Comparison of ENCODE assay signal across 18 mouse cellular contexts in the genomic region with DNA sequence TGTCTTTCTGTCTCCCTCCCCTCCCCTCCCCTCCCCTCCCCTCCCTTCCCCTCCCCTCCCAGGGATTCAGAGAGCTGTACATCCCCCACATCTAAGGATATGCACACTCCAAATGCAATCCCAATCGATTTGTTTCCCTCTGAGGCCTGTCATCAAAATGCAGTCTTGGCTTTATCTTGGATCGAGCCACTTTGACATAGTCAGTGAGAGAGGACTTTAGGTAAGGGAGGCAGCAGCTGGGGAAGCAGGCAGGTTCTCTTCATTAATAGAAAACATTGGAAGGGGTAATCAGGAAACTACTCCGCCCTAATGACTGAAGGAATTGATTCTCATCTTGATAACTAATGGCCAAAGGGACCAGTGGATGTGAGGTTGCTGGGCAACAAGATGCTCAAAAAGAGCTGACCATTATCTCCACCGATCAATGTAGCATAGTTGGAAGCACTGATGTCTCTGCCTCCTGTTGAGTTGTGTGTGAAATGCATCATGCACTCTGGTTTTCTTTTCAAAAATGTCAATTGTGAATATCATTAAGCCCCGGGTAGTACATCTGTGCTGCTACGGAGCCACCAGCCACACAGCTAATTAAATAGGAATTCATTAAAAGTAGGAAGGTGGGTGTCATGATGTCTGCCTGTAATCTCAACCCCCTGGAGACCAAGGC. TPM values are rescaled to one million over a fixed set of nuclear protein-coding genes. Genes with fewer than 3 reads are reported as not detected.
A peak's percentile ranks its signal among the peaks of the same experiment; 100 is the strongest.
DNase-seq lines count a peak whose midpoint lies in the region; ATAC-seq and TF ChIP-seq lines count a peak whose summit lies in the region.
"Had no signal": no experiment of that assay in that cellular context is flagged by ENCODE, and none has a peak within 500 bp of the region (broad histone marks: within the 10 kb centered on the region; RNA-seq: fewer than 3 reads in every experiment).

No protein-coding gene starts in this region.

- no peaks in the 10 kb centered on the region for H3K9me3 ChIP-seq in hindbrain, embryonic 11.5 days (ENCODE audit: control insufficient read depth, low read length)
- H3K9me3 ChIP-seq in midbrain, embryonic 11.5 days (ENCODE audit: control insufficient read depth, low read length), result no peaks in the 10 kb centered on the region
- H3K9me3 ChIP-seq in neural tube, embryonic 15.5 days (replicated peaks), result no peaks in the 10 kb centered on the region
- H3K9me3 ChIP-seq: G1E; heart, embryonic 15.5 days; limb, embryonic 12.5 days; liver, embryonic 13.5 days had no signal

- no peak overlapping the region for H3K4me3 ChIP-seq in layer of hippocampus, adult 2 months
- no peak overlapping the region for H3K4me3 ChIP-seq in hindbrain, embryonic 11.5 days (ENCODE audit: low read depth, low read length)
- H3K4me3 ChIP-seq in midbrain, embryonic 11.5 days (ENCODE audit: low read depth, low read length), result no peak overlapping the region
- no peak overlapping the region for H3K4me3 ChIP-seq in neural tube, embryonic 15.5 days (replicated peaks)
- H3K4me3 ChIP-seq: heart, embryonic 15.5 days; left cerebral cortex, adult 2 months; limb, embryonic 12.5 days; liver, embryonic 13.5 days had no signal

- peak overlapping the region; percentile 79 for H3K27ac ChIP-seq in layer of hippocampus, adult 2 months
- peak overlapping the region; percentile 36; the same call in 1 of the 2 replicates for H3K27ac ChIP-seq in hindbrain, embryonic 11.5 days (ENCODE audit: low read depth, low read length)
- no peak overlapping the region; the same call in 1 of the 2 replicates for H3K27ac ChIP-seq in midbrain, embryonic 11.5 days (ENCODE audit: low read depth, low read length)
- H3K27ac ChIP-seq in neural tube, embryonic 15.5 days (replicated peaks), result 0 out of 2 replicates have a peak overlapping the region, but pooled peaks have one; percentile 7
- H3K27ac ChIP-seq: heart, embryonic 15.5 days; left cerebral cortex, adult 2 months; limb, embryonic 12.5 days; liver, embryonic 13.5 days had no signal

- no peaks in the 10 kb centered on the region for H3K27me3 ChIP-seq in hindbrain, embryonic 11.5 days (ENCODE audit: control insufficient read depth, insufficient read depth, low read length)
- H3K27me3 ChIP-seq in midbrain, embryonic 11.5 days (ENCODE audit: control insufficient read depth, insufficient read depth, low read length), result no peaks in the 10 kb centered on the region
- H3K27me3 ChIP-seq in neural tube, embryonic 15.5 days (replicated peaks), result no peaks in the 10 kb centered on the region
- H3K27me3 ChIP-seq: limb, embryonic 12.5 days; liver, embryonic 13.5 days had no signal

- TF ChIP-seq CTCF in layer of hippocampus, adult 2 months (conservative IDR thresholded peaks at IDR 0.05), result peak; percentile 27

- no peaks in the 10 kb centered on the region for H3K36me3 ChIP-seq in hindbrain, embryonic 11.5 days (ENCODE audit: control insufficient read depth, insufficient read depth, low read length)
- no peaks in the 10 kb centered on the region for H3K36me3 ChIP-seq in midbrain, embryonic 11.5 days (ENCODE audit: control insufficient read depth, insufficient read depth, low read length)
- no peaks in the 10 kb centered on the region for H3K36me3 ChIP-seq in neural tube, embryonic 15.5 days
- H3K36me3 ChIP-seq: G1E; heart, embryonic 15.5 days; limb, embryonic 12.5 days; liver, embryonic 13.5 days had no signal

- peak; percentile 51 for ATAC-seq in hindbrain, embryonic 11.5 days (ENCODE audit: low FRiP score)
- ATAC-seq in midbrain, embryonic 11.5 days (ENCODE audit: low FRiP score), result peak; percentile 74
- no peak for ATAC-seq in neural tube, embryonic 15.5 days (ENCODE audit: low FRiP score)
- no peak for ATAC-seq in inflammation-experienced regulatory T-cells, adult 6 months
- ATAC-seq: CD4-positive, CD25-positive, alpha-beta regulatory T cell, adult 4 months had no signal

- H3K4me1 ChIP-seq in hindbrain, embryonic 11.5 days (replicated peaks; ENCODE audit: control insufficient read depth, insufficient read depth, low read length), result 0 out of 2 replicates have a peak, but pooled peaks cover 2% of the 10 kb centered on the region
- peaks cover 7% of the 10 kb centered on the region for H3K4me1 ChIP-seq in midbrain, embryonic 11.5 days (ENCODE audit: control insufficient read depth, insufficient read depth, low read length)
- H3K4me1 ChIP-seq in neural tube, embryonic 15.5 days, result peaks cover 14% of the 10 kb centered on the region
- H3K4me1 ChIP-seq: heart, embryonic 15.5 days had no signal

- no peak overlapping the region for H3K4me2 ChIP-seq in hindbrain, embryonic 11.5 days (replicated peaks; ENCODE audit: low read depth, low read length)
- H3K4me2 ChIP-seq in midbrain, embryonic 11.5 days, result no peak overlapping the region
- H3K4me2 ChIP-seq in neural tube, embryonic 15.5 days, result no peak overlapping the region
- H3K4me2 ChIP-seq: heart, embryonic 15.5 days; limb, embryonic 12.5 days; liver, embryonic 13.5 days had no signal

- WGBS in hindbrain, embryonic 11.5 days, result 68% methylated on average over 6 of the region's 6 CpGs
- WGBS in midbrain, embryonic 11.5 days, result 76% methylated on average over 6 of the region's 6 CpGs
- 46% methylated on average over 6 of the region's 6 CpGs for WGBS in neural tube, embryonic 15.5 days

- DNase-seq in layer of hippocampus, adult 2 months (ENCODE audit: low spot score in 2 of 2), result no peak
- DNase-seq in layer of hippocampus, postnatal 25 days (ENCODE audit: extremely low spot score in 1 of 2, low spot score in 1 of 2), result no peak
- no peak for DNase-seq in hindbrain, embryonic 11.5 days (ENCODE audit: low spot score)
- no peak for DNase-seq in midbrain, embryonic 11.5 days (ENCODE audit: low spot score, missing footprints)
- DNase-seq in right cerebral cortex, adult 2 months (ENCODE audit: low spot score in 2 of 2), result no peak
- DNase-seq in retina, postnatal 1 day, result no peak
- DNase-seq: cerebellum, adult 11 months; cerebellum, postnatal 25 days; heart, adult 18-20 months; kidney, adult 9 months; liver, embryonic 13.5 days had no signal

- H3K9ac ChIP-seq in hindbrain, embryonic 11.5 days (ENCODE audit: low read depth, low read length), result no peak overlapping the region
- H3K9ac ChIP-seq in midbrain, embryonic 11.5 days (ENCODE audit: low read length), result no peak overlapping the region
- H3K9ac ChIP-seq in neural tube, embryonic 15.5 days (replicated peaks), result no peak overlapping the region
- H3K9ac ChIP-seq: heart, embryonic 15.5 days; limb, embryonic 12.5 days; liver, embryonic 13.5 days had no signal

RNA-seq across cellular contexts. Expression of a gene that starts 17.5 kb away (rescaled TPM):
- 100 to 1,000 TPM; 155 to 167 TPM for total RNA-seq in layer of hippocampus, adult 2 months (2021)
- total RNA-seq in layer of hippocampus, postnatal 25 days (2021), result 100 to 1,000 TPM; 166 to 185 TPM
- polyA plus RNA-seq in hindbrain, embryonic 11.5 days (2014; fragmentation: Nextera tagmentation; extraction: Ambion mirVana), result 5.0 TPM in 2 replicates
- 8.4 and 9.1 TPM in 2 replicates for polyA plus RNA-seq in midbrain, embryonic 11.5 days (2014; fragmentation: Nextera tagmentation; extraction: Ambion mirVana)
- 57.8 and 59.2 TPM in 2 replicates for polyA plus RNA-seq in neural tube, embryonic 15.5 days (2015; fragmentation: Nextera tagmentation; extraction: Ambion mirVana)
- not detected for polyA plus RNA-seq in inflammation-experienced regulatory T-cells, adult 6 months (2017; shearing (Covaris generic))
- polyA plus RNA-seq: CD4-positive, CD25-positive, alpha-beta regulatory T cell, adult 4 months; G1E had no signal

RNA-seq across cellular contexts. Expression of a gene that starts 36.4 kb away (rescaled TPM):
- 100 to 1,000 TPM in 1 of 2 experiments, 10 to 100 TPM in 1; 99.8 to 102 TPM for total RNA-seq in layer of hippocampus, adult 2 months (2021)
- 100 to 1,000 TPM in 1 of 2 experiments, 10 to 100 TPM in 1; 92.7 to 104 TPM for total RNA-seq in layer of hippocampus, postnatal 25 days (2021)
- 43.3 and 52.0 TPM in 2 replicates for polyA plus RNA-seq in hindbrain, embryonic 11.5 days (2014; fragmentation: Nextera tagmentation; extraction: Ambion mirVana)
- 53.1 and 55.7 TPM in 2 replicates for polyA plus RNA-seq in midbrain, embryonic 11.5 days (2014; fragmentation: Nextera tagmentation; extraction: Ambion mirVana)
- polyA plus RNA-seq in neural tube, embryonic 15.5 days (2015; fragmentation: Nextera tagmentation; extraction: Ambion mirVana), result 41.1 and 43.3 TPM in 2 replicates
- 10 to 100 TPM; 12.6 to 20.5 (median 15.4) TPM for polyA plus RNA-seq in inflammation-experienced regulatory T-cells, adult 6 months (2017; shearing (Covaris generic))

RNA-seq across cellular contexts. Expression of a gene that starts 40.2 kb away (rescaled TPM):
- 10 to 100 TPM; 13.4 to 15.7 TPM for total RNA-seq in layer of hippocampus, adult 2 months (2021)
- 10 to 100 TPM; 14.7 to 15.2 TPM for total RNA-seq in layer of hippocampus, postnatal 25 days (2021)
- polyA plus RNA-seq in hindbrain, embryonic 11.5 days (2014; fragmentation: Nextera tagmentation; extraction: Ambion mirVana), result 2.6 and 2.8 TPM in 2 replicates
- 2.8 and 4.4 TPM in 2 replicates for polyA plus RNA-seq in midbrain, embryonic 11.5 days (2014; fragmentation: Nextera tagmentation; extraction: Ambion mirVana)
- polyA plus RNA-seq in neural tube, embryonic 15.5 days (2015; fragmentation: Nextera tagmentation; extraction: Ambion mirVana), result 19.4 and 22.0 TPM in 2 replicates
- not detected for polyA plus RNA-seq in inflammation-experienced regulatory T-cells, adult 6 months (2017; shearing (Covaris generic))
- polyA plus RNA-seq: CD4-positive, CD25-positive, alpha-beta regulatory T cell, adult 4 months; G1E had no signal

Comparison
In these comparisons a context has a peak if more than half of its experiments do, and no peak if none do; other contexts are left out.
1. ATAC-seq: peak in hindbrain, embryonic 11.5 days (single experiment) and midbrain, embryonic 11.5 days (single experiment); none in neural tube, embryonic 15.5 days (single experiment) and inflammation-experienced regulatory T-cells, adult 6 months (single experiment).